Mouse (Mus musculus) heart, embryonic 15.5 days (tissue): Measurements from ENCODE around the gene Gnpnat1. TPM values are rescaled to one million over a fixed set of nuclear protein-coding genes. Genes with fewer than 3 reads are reported as not detected.
"Not testable (repeated sequence)": the region's sequence is repeated elsewhere in the genome, so short reads cannot be mapped to it uniquely, and the experiment has no call there.

Experiments used
- ATAC-seq: fragments of 200-750 bp; cut with Nextera tagmentation; replicated peaks from 2 replicates; pipeline ENCODE4 v1.8.0; 2017; ENCODE audit warnings: low read depth, moderate TSS enrichment; ENCODE audit not compliant: insufficient number of reproducible peaks, insufficient read depth, low FRiP score
- H3K27ac ChIP-seq: fragments of 300-500 bp; sonication (generic); 2 replicates; pipeline ENCODE4 v1.5.1; 2015; ENCODE audit warnings: mild to moderate bottlenecking, inconsistent platforms
- H3K27me3 ChIP-seq: fragments of 300-500 bp; sonication (generic); 2 replicates; pipeline ENCODE4 v1.6.1; 2015; ENCODE audit warnings: inconsistent platforms
- H3K36me3 ChIP-seq: fragments of 300-500 bp; sonication (generic); 2 replicates; pipeline ENCODE4 v1.6.1; 2015; ENCODE audit warnings: mild to moderate bottlenecking, inconsistent platforms
- H3K4me1 ChIP-seq: fragments of 300-500 bp; sonication (generic); replicated peaks from 2 replicates; pipeline ENCODE4 v1.6.1; 2015; ENCODE audit warnings: inconsistent platforms
- H3K4me2 ChIP-seq: fragments of 300-500 bp; sonication (generic); 2 replicates; pipeline ENCODE4 v1.6.1; 2015; ENCODE audit warnings: inconsistent platforms, mild to moderate bottlenecking, moderate library complexity
- H3K4me3 ChIP-seq: fragments of 300-500 bp; sonication (generic); 2 replicates; pipeline ENCODE4 v1.5.1; 2015; ENCODE audit warnings: mild to moderate bottlenecking, inconsistent platforms
- H3K9ac ChIP-seq: fragments of 300-500 bp; sonication (generic); 2 replicates; pipeline ENCODE4 v1.6.1; 2015; ENCODE audit warnings: mild to moderate bottlenecking, inconsistent platforms
- H3K9me3 ChIP-seq: fragments of 300-500 bp; sonication (generic); replicated peaks from 2 replicates; pipeline ENCODE4 v1.6.1; 2016; ENCODE audit warnings: inconsistent platforms
- WGBS: fragments of 180-500 bp; shearing (Covaris S2); methylation state at CpG from one replicate; pipeline ENCODE4 v1.1.7; 2015; ENCODE audit warnings: mixed read lengths; 5-methylcytosine and 5-hydroxymethylcytosine counted together
- polyA plus RNA-seq: library from polyadenylated mRNA; unstranded; fragments of >200 nt; fragmentation: Nextera tagmentation; extraction: Ambion mirVana; gene quantifications from 2 replicates; pipeline ENCODE4 v1.2.1, GENCODE M21; 2015

Gnpnat1 gene
- 21.8 and 21.9 TPM in 2 replicates for polyA plus RNA-seq

- H3K4me3 ChIP-seq, ATAC-seq, H3K9me3 ChIP-seq, H3K27ac ChIP-seq, H3K4me1 ChIP-seq, H3K4me2 ChIP-seq, H3K27me3 ChIP-seq, H3K9ac ChIP-seq, H3K36me3 ChIP-seq: not testable (repeated sequence)
- 78% methylated on average over 2 of the region's 3 CpGs for WGBS
Measured at GRCm38 (mm10) chr14:45404813-45405212, at the start of gene Gnpnat1. Gene Gnpnat1 (minus strand): TSS chr14:45404913.

DNA sequence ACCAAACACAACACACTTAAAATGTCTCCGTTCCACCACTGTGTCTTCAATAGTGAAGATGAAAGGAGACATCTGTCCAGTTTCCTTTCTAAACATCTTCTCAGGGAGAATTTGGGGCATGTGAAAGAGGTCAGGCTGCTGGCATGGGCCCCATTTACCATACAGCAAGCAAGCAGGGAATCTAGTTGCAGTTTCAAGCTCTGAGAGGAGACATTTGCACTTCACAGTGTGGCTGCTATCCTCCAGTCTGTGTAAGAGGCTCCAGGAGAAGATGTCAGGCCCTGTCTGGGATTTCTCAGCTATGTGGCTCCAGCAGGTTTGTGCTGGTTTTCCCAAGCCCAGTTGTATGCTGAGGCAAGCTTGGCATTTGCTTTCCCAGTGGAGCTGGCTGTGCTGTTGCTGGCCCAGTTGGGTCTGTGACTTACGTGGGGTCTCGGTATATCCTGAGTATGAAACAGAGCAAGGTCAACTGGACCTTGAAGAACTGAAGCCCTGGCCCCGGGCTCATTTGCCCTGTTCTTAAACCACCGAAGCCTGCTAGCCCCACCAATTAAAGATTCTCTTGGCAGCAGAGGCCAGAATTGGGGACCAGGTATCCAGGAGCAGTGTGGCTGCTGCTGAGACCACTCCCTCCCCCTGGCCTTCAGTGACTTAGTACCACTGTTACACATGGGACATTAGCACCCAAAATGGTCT is 49.0 kb upstream of the Gnpnat1 start:
- H3K4me1 ChIP-seq: peaks cover 67% of the 10 kb centered on the region
- H3K27ac ChIP-seq: peak overlapping the region; percentile 87
- no peak overlapping the region for H3K4me2 ChIP-seq
- no peaks in the 10 kb centered on the region for H3K27me3 ChIP-seq
- 0 out of 2 replicates have a peak overlapping the region, but pooled peaks have one; percentile 12 for H3K9ac ChIP-seq
- peaks cover 12% of the 10 kb centered on the region for H3K36me3 ChIP-seq
- no peak overlapping the region for H3K4me3 ChIP-seq
- WGBS: 46% methylated on average over 5 of the region's 5 CpGs
- no peak for ATAC-seq
- H3K9me3 ChIP-seq: no peaks in the 10 kb centered on the region

DNA sequence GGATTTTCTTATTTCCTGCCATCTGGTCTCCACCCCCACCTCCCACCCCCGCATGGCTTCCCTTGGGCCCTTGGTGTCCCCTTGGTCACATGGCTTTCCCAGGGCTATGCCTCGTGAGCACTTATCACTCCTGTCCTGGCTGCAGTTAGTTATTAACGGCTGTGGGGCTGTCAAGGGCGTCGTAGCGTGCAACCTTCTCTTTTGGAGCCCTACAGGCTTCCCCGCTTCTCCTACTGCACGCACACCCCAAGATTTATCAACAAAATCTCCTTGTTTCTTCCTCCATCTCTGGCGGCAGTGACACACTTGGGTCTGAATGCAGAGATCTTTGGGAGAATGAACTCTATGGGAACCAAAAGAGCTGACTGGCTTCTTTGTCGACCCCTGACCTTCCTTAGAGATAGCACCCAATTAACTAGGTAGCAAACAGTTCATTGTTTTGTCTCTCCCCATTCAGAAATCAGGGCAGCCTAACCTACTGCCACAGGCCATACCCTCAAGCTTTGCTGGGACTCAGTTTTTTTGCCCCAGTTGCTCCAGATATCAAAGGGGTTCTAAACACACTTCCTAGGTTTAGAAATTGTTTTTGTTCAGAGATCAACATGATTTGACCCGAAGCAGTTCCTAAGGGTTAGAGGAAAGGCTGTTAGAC is 48.3 kb upstream of the Gnpnat1 start:
- Histone ChIP-seq H3K9me3 (no peaks in the 10 kb centered on the region), H3K36me3 (peaks cover 5% of the 10 kb centered on the region), H3K4me2 (no peak overlapping the region), H3K9ac (no peak overlapping the region), H3K4me3 (no peak overlapping the region), H3K27ac (peak overlapping the region; percentile 87), H3K27me3 (no peaks in the 10 kb centered on the region), H3K4me1 (peaks cover 65% of the 10 kb centered on the region)
- ATAC-seq: peak; percentile 60
- WGBS: 11% methylated on average over 11 of the region's 11 CpGs

DNA sequence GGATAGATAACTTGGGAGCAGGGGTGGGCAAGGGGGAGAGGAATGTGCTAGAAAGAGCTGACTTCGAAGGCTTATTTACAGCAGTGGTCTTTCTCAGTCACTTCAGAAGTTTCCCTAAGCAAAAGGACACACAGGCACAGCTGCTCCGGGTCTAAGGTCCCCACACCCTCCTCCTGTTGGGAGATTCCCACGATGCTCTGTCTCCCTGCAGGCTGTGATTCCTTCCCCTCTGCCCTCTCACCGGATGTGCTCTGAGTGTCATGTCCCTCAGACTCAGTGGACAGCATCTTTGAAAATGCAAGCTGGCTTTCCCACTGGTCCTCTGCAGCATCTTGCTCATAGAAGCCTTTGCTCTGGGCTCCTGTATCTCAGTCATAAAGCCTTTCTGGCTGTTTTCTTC is 47.4 kb upstream of the Gnpnat1 start:
- 35% methylated on average over 4 of the region's 4 CpGs for WGBS
- no peak overlapping the region; the same call in 1 of the 2 replicates for H3K9ac ChIP-seq
- H3K27ac ChIP-seq: peak overlapping the region; percentile 87
- H3K4me2 ChIP-seq: no peak overlapping the region
- no peak for ATAC-seq
- no peaks in the 10 kb centered on the region for H3K9me3 ChIP-seq
- no peaks in the 10 kb centered on the region for H3K36me3 ChIP-seq
- H3K4me1 ChIP-seq: peaks cover 59% of the 10 kb centered on the region
- H3K4me3 ChIP-seq: no peak overlapping the region
- H3K27me3 ChIP-seq: no peaks in the 10 kb centered on the region

DNA sequence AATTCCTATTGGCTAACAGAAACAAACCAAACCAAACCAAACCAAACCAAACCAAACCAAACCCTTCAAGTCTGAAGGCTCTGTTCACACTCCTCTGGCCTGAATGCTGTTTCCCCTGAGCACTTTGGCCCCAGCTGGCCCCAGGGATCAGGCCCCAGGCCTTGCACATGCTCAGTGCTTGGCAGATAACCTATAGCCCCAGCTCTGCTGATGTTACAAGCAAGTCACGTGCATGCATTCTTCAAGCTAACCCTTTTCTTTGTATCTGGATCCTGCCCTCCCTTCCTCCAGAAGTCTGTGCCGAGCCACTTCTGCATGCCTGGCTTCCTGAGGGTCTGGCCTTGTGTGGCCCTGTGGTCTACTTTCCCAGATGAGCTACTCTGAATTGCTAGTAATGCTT is 46.4 kb upstream of the Gnpnat1 start:
- no peaks in the 10 kb centered on the region for H3K9me3 ChIP-seq
- H3K27me3 ChIP-seq: no peaks in the 10 kb centered on the region
- no peak overlapping the region for H3K4me2 ChIP-seq
- no peak overlapping the region for H3K9ac ChIP-seq
- ATAC-seq: peak; percentile 39
- H3K27ac ChIP-seq: peak overlapping the region; percentile 13; the same call in 1 of the 2 replicates
- no peak overlapping the region for H3K4me3 ChIP-seq
- peaks cover 50% of the 10 kb centered on the region for H3K4me1 ChIP-seq
- no peaks in the 10 kb centered on the region for H3K36me3 ChIP-seq
- 14% methylated on average over 2 of the region's 2 CpGs for WGBS

GRCm38 (mm10) chr14:45446777-45447176 is 42.1 kb upstream of the Gnpnat1 start:
- Histone ChIP-seq H3K27ac (no peak overlapping the region), H3K36me3 (no peaks in the 10 kb centered on the region), H3K9me3 (no peaks in the 10 kb centered on the region), H3K27me3 (no peaks in the 10 kb centered on the region), H3K4me2 (no peak overlapping the region), H3K4me1 (peaks cover 28% of the 10 kb centered on the region), H3K9ac (no peak overlapping the region), H3K4me3 (no peak overlapping the region)
- ATAC-seq: no peak
- 69% methylated on average over 3 of the region's 3 CpGs for WGBS

- peak overlapping the region; percentile 73 for H3K27ac ChIP-seq
- peaks cover 18% of the 10 kb centered on the region for H3K4me1 ChIP-seq
- peak; percentile 78 for ATAC-seq
- H3K36me3 ChIP-seq: no peaks in the 10 kb centered on the region
- H3K9me3 ChIP-seq: no peaks in the 10 kb centered on the region
- peak overlapping the region; percentile 34 for H3K4me2 ChIP-seq
- WGBS: 35% methylated on average over 12 of the region's 12 CpGs
- no peak overlapping the region for H3K4me3 ChIP-seq
- no peaks in the 10 kb centered on the region for H3K27me3 ChIP-seq
- peak overlapping the region; percentile 23; the same call in 1 of the 2 replicates for H3K9ac ChIP-seq
Measured at GRCm38 (mm10) chr14:45445445-45445844, 40.7 kb upstream of the Gnpnat1 start.

GRCm38 (mm10) chr14:45444870-45445269 is 40.2 kb upstream of the Gnpnat1 start:
- no peak for ATAC-seq
- Histone ChIP-seq H3K9ac (no peak overlapping the region), H3K4me1 (peaks cover 18% of the 10 kb centered on the region), H3K4me2 (no peak overlapping the region), H3K4me3 (no peak overlapping the region), H3K9me3 (no peaks in the 10 kb centered on the region), H3K27ac (0 out of 2 replicates have a peak overlapping the region, but pooled peaks have one; percentile 73), H3K36me3 (no peaks in the 10 kb centered on the region), H3K27me3 (no peaks in the 10 kb centered on the region)
- 63% methylated on average over 7 of the region's 7 CpGs for WGBS

DNA sequence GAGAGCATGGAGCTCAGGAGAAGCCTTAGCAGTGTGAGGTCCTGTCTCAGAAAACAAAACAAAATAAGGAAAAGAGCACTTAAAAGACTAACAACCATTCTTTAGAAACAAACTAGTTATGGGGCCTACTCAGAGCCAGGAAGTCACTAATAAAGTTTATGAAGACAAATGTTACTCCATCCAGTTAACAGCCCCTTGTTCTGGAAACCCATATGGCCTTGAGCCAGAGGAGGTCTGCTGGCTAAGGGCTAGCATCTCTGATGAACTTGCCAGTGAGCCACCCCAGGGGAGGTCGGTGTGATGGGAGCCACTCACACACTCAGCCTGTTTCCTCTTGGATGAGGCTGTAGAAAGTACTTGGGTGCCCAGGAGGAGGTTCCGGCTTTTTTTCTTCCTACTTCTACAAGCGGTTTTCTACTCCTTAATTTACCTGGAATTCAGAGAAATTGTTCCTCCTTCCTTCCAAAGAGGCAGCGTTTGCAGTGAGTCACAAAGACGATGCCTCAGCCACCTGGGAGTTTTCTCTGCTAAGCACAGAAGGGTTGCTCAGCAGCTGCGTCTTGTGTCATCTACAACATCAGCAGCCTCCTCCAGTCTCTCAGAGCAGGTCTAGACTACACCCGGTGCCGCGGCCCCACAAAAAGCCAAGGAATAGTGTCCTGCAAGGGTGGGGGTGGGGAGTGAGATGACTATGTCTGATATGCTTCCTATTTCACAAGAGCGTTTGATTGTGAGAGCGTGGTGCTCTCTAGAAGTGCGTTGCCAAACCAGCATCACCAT is 38.3 kb upstream of the Gnpnat1 start:
- H3K27me3 ChIP-seq: no peaks in the 10 kb centered on the region
- H3K9me3 ChIP-seq: no peaks in the 10 kb centered on the region
- H3K9ac ChIP-seq: no peak overlapping the region
- H3K4me2 ChIP-seq: no peak overlapping the region
- H3K4me3 ChIP-seq: no peak overlapping the region
- no peak overlapping the region for H3K27ac ChIP-seq
- no peak for ATAC-seq
- H3K4me1 ChIP-seq: peaks cover 18% of the 10 kb centered on the region
- no peaks in the 10 kb centered on the region for H3K36me3 ChIP-seq
- 52% methylated on average over 12 of the region's 12 CpGs for WGBS

DNA sequence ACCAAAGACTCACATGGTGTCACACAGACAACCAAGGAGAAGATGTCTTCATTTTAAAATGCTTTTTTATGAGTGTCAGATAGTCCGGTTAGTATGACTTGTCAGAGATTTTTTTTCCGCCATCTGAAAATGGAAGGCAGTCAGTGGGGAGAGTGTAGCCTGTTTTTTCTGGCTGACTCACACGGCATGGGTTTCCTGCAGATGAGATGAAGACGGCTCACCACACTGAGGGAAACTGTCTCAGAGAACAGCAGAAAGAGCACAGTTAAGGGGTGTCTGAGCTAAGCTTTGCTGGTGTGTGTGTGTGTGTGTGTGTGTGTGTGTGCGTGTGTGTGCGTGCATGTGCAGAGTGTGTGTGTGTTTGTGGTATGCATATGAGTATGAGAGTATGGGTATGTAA is 36.6 kb upstream of the Gnpnat1 start:
- peaks cover 18% of the 10 kb centered on the region for H3K4me1 ChIP-seq
- no peak overlapping the region for H3K4me3 ChIP-seq
- H3K27me3 ChIP-seq: no peaks in the 10 kb centered on the region
- ATAC-seq: no peak
- H3K9me3 ChIP-seq: no peaks in the 10 kb centered on the region
- H3K36me3 ChIP-seq: no peaks in the 10 kb centered on the region
- H3K4me2 ChIP-seq: no peak overlapping the region
- no peak overlapping the region for H3K27ac ChIP-seq
- 62% methylated on average over 6 of the region's 6 CpGs for WGBS
- no peak overlapping the region for H3K9ac ChIP-seq

DNA sequence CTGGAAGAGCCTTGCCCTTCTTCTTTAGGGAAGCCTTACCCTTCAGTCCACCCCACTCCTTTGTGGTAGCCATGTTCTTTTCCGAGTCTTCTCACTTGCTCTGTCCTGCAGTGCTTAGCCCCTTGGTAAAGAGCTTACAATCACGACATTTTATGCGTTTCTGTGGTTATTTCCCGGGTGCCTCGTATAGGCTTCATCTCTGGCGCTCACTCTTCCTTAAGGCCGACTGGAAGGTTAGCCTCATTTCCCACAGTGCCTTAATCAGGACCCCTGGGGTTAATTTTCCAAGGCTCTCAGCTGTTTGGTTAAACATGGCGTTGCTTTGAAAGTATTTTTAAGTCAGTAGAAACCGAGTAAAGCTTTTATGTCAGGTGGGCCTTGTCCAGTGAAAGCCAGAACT is 34.7 kb upstream of the Gnpnat1 start:
- 81% methylated on average over 9 of the region's 9 CpGs for WGBS
- H3K4me2 ChIP-seq: no peak overlapping the region
- no peaks in the 10 kb centered on the region for H3K9me3 ChIP-seq
- no peaks in the 10 kb centered on the region for H3K27me3 ChIP-seq
- H3K27ac ChIP-seq: no peak overlapping the region
- peaks cover 5% of the 10 kb centered on the region; the same call in 1 of the 2 replicates for H3K4me1 ChIP-seq
- H3K4me3 ChIP-seq: no peak overlapping the region
- no peak for ATAC-seq
- no peak overlapping the region for H3K9ac ChIP-seq
- no peaks in the 10 kb centered on the region for H3K36me3 ChIP-seq
